Mouse (Mus musculus) lung, adult 18-20 months (tissue): ENCODE results near the gene Tmem88b.
"Not testable (repeated sequence)": the region's sequence is repeated elsewhere in the genome, so short reads cannot be mapped to it uniquely, and the experiment has no call there.

Experiments
- DNase-seq, 2 experiments: peaks; one replicate each; pipeline ENCODE4 v3.0.0; 2022; ENCODE audit warnings: mixed read lengths in 2 of 2

Tmem88b gene

GRCm38 (mm10) chr4:155759862-155760612 is 25.6 kb downstream of the Tmem88b start:
- DNase-seq, result no peak

DNA sequence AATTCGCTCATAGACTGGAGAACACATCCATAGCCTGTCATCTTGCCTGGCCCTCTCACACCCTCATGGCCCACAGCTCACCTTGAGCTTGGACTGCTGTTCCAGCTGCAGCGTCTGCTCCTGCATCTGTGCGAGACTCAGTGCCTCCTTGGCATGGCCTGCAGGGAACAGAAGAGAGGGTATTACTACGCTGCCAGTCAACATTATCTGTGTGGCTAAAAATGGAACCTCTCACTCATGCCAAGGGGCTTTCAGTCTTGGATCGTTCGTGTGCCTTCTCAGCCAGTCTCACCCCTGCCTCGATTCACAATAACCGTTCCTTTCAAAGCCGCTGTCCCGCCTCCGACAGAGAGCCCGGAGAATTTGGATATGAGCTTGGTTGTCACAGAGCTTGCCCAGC is 28.7 kb downstream of the Tmem88b start:
- DNase-seq, result no peak

- DNase-seq, result no peak
Measured at GRCm38 (mm10) chr4:155746575-155747490, 38.8 kb downstream of the Tmem88b start.

DNA sequence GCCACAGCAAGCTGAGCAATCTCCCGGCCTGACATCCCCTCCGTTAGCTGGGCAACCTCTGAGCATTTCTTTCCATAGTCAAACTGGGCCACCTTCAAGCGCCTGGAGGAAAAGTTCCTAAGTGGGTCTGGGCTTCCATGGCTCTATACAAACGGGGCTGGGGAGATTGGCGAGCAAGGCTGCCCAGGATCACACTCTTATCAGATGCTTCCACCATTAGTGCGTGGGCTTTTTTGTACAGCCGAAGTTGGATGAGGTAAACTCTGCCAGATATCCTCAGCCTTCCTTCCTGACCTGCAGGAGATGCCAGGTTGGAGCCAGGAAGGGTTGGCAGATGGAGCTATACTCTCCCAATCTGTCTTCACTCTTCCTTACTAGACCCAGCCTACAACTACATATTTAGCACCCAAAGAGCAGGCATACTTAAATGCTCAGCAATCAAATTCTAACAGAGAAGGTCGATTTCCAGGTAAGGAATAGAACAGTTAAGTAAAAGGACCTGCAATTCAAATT is 39.6 kb downstream of the Tmem88b start:
- DNase-seq, result no peak

DNA sequence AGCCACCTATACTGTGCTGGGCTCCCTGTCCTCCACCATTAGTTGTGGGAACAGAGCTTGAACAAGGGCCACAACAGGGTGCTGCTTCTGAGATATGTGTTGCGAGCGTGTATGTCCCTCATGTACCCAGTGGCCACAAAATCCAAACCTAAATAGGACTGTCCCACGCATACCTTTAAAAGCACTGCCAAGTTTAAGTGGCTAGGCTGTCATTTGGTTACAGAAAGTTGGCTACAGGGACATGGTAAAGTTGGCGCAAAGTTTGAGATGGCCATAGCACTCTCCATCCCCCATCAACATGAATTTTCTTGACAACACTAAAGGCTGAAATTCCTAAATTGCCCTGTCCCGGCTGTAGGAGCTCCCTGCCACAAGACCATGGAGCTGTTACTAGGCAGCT is 40.5 kb downstream of the Tmem88b start:
- no peak for DNase-seq

- no peak for DNase-seq
Measured at GRCm38 (mm10) chr4:155744474-155744873, 41.2 kb downstream of the Tmem88b start.

DNA sequence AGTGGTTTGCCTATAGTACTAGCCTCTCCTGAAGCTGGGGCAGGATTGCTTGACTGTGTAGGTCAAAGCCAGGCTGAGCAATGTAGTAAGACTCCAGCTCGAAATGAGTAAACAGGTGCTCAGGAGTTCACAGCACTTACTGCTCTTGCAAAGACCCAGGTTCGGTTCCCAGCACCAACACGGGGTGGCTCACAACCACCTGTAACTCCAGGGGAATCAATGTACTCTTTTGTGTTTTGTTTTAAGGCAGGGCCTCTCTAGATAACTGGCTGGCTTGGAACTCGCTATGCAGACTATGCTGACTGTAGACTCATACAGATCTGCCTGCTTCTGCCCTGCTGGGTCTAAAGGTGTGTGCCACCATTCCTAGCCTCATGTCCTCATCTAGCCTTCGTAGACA is 43.0 kb downstream of the Tmem88b start:
- no peak for DNase-seq

- not testable (repeated sequence) for DNase-seq
Measured at GRCm38 (mm10) chr4:155740681-155741080, 45.0 kb downstream of the Tmem88b start.

DNA sequence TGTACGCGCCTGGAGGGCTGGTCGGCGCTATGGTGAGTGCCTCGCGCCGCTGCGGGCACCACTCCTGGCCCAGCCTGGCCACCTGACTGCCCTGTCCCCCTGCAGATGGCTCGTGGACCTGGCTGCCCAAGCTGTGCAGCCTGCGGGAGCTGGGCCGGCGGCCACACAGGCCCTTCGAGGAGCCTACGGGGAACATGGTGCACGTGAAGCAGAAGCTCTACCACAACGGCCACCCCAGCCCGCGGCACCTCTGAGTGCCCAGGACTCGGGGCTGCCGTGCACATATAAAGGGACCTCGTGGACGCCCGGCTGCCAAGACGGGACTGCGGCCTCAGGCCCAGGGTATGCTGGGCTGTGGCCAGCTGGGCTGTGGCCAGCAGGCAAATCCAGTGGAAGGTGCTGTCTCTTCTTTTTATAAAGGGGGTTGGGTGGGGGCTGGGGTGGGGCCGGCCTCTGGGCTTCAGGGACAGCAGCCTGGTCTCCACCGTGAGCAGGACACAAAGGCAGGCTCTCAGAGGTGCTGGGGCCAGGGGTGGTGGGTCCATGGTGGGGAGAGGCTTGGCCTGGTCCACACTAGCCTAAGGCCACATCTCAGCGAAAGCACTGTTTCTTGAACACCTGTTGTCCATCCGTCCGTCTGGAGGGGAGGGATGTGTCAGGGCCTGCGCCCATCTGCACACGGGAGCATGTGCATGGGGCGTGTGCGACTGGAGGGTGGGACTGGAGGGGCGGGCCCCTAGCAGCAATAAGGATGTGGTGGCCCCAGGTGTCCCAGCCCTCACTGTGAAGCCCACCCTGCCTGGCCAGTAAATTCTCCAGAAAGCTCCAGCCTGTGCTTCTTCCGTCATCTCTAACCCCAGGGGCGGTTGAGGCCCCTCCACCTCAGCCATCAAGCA is 45.7 kb downstream of the Tmem88b start:
- DNase-seq, result no peak

GRCm38 (mm10) chr4:155739152-155739551 is 46.5 kb downstream of the Tmem88b start:
- DNase-seq, result no peak

DNA sequence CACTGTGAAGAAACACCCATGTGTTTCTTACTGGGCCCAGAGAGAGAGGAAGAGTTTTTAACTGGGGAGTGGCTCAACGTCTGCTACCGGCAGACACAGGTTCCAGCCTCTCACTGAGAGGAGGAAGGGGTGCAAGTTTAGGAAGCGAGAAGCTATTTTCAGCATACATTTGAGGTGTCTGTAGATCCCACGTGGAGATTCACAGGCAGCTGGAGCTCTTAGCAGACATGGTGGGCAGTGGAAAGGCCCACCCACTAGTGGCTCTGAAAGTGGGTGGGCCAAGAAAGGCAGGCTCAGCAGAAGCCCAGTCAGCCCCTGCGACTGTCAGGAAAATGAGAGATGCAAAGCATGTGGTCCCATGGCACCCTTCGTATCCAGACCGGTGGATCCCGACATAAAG is 47.4 kb downstream of the Tmem88b start:
- DNase-seq, result no peak

DNA sequence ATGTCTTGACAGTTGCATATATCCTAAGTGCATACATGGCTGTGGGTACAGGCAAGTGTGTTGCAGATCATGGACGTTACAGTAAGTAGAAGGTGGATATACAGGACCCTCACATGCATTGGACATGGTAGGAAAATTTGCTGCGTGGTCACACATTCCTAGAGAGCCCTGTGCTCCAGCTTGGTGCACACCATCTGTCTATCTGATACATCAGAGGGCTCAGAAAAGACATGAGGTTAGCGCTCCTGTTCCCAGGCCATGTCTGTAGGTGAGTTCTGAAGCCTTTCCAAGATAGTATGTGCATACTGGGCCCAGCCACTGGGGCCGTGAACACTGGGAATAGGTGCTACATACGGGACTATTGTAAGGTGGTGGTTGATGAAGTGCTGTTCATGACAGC is 49.3 kb downstream of the Tmem88b start:
- DNase-seq, result no peak

DNA sequence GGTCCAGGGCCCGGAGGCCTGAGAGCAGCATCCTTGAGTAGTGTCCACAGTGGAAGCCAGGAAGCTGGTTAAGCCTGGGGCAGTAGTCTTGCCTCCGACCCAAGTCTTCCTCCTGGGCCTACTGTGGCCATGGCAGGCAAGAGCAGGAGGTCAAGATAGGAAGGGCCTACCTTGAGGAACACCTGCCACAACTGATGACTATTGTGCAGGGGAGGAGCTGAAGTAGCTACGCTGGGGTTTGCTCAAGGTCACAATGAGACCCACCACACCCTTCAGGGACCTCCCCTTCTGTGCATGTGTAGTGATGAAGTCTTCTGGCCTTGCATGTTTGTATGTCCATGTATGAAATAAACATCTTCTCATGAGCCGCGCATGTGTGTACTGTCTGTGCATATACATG is 49.9 kb downstream of the Tmem88b start:
- no peak for DNase-seq

- peak; percentile 31 to 39 for DNase-seq
Measured at GRCm38 (mm10) chr4:155734951-155735702, 50.5 kb downstream of the Tmem88b start.

GRCm38 (mm10) chr4:155734350-155734941 is 51.2 kb downstream of the Tmem88b start, which contains the start of gene Tmem240:
Gene Tmem240, plus strand, starts transcription at chr4:155734800.
- DNase-seq, result peak; percentile 91 to 93

- DNase-seq, result no peak
Measured at GRCm38 (mm10) chr4:155733267-155733666, 52.4 kb downstream of the Tmem88b start.
